Mouse (Mus musculus): Measurements from ENCODE around the gene Atp23. TPM values are rescaled to one million over a fixed set of nuclear protein-coding genes. Genes with fewer than 3 reads are reported as not detected.

Gene Atp23
- polyA plus RNA-seq, 1 experiment from 2014 or later, result 21.9 TPM

- Histone ChIP-seq H3K36me3 (ENCODE audit: control insufficient read depth, insufficient read depth, low read length) (no peaks in the 10 kb centered on the region), H3K9ac (ENCODE audit: low read length) (no peak overlapping the region), H3K27me3 (ENCODE audit: control insufficient read depth, insufficient read depth, low read length) (peaks cover 4% of the 10 kb centered on the region; the same call in 1 of the 2 replicates), H3K27ac (replicated peaks; ENCODE audit: low read depth, low read length) (peak overlapping the region; percentile 91; the same call in 1 of the 2 replicates), H3K4me1 (ENCODE audit: control insufficient read depth, insufficient read depth, low read length) (peaks cover 46% of the 10 kb centered on the region), H3K4me3 (ENCODE audit: low read depth, low read length) (no peak overlapping the region), H3K4me2 (ENCODE audit: low read depth, severe bottlenecking) (no peak overlapping the region), H3K9me3 (ENCODE audit: control insufficient read depth, low read length) (no peaks in the 10 kb centered on the region)
- no peak for DNase-seq (ENCODE audit: low spot score)
- ATAC-seq (ENCODE audit: insufficient number of reproducible peaks, low FRiP score, low TSS enrichment, low read depth), result no peak
Observed at GRCm38 (mm10) chr10:126931760-126932139, 30.6 kb upstream of the Atp23 start.

- ATAC-seq (ENCODE audit: insufficient number of reproducible peaks, low FRiP score, low TSS enrichment, low read depth) (no peak; the same call in 1 of the 2 replicates), DNase-seq (ENCODE audit: low spot score) (no peak)
- no peak overlapping the region for H3K9ac ChIP-seq (ENCODE audit: low read length)
- peaks cover 46% of the 10 kb centered on the region for H3K4me1 ChIP-seq (ENCODE audit: control insufficient read depth, insufficient read depth, low read length)
- H3K27me3 ChIP-seq (ENCODE audit: control insufficient read depth, insufficient read depth, low read length), result peaks cover 4% of the 10 kb centered on the region; the same call in 1 of the 2 replicates
- no peak overlapping the region for H3K4me3 ChIP-seq (ENCODE audit: low read depth, low read length)
- H3K4me2 ChIP-seq (ENCODE audit: low read depth, severe bottlenecking), result no peak overlapping the region
- H3K27ac ChIP-seq (replicated peaks; ENCODE audit: low read depth, low read length), result peak overlapping the region; percentile 91
- 69% methylated on average over 8 of the region's 8 CpGs for WGBS
- H3K9me3 ChIP-seq (ENCODE audit: control insufficient read depth, low read length), result no peaks in the 10 kb centered on the region
- no peaks in the 10 kb centered on the region for H3K36me3 ChIP-seq (ENCODE audit: control insufficient read depth, insufficient read depth, low read length)
Observed at GRCm38 (mm10) chr10:126931123-126931759, 30.1 kb upstream of the Atp23 start.

- Histone ChIP-seq H3K4me3 (ENCODE audit: low read depth, low read length) (peak overlapping the region; percentile 14; the same call in 1 of the 2 replicates), H3K9ac (ENCODE audit: low read length) (peak overlapping the region; percentile 66), H3K9me3 (ENCODE audit: control insufficient read depth, low read length) (no peaks in the 10 kb centered on the region), H3K27ac (replicated peaks; ENCODE audit: low read depth, low read length) (peak overlapping the region; percentile 91), H3K36me3 (ENCODE audit: control insufficient read depth, insufficient read depth, low read length) (no peaks in the 10 kb centered on the region), H3K4me1 (ENCODE audit: control insufficient read depth, insufficient read depth, low read length) (peaks cover 42% of the 10 kb centered on the region), H3K27me3 (ENCODE audit: control insufficient read depth, insufficient read depth, low read length) (peaks cover 4% of the 10 kb centered on the region; the same call in 1 of the 2 replicates), H3K4me2 (ENCODE audit: low read depth, severe bottlenecking) (no peak overlapping the region)
- no peak; the same call in 1 of the 2 replicates for ATAC-seq (ENCODE audit: insufficient number of reproducible peaks, low FRiP score, low TSS enrichment, low read depth)
- 53% methylated on average over 15 of the region's 15 CpGs for WGBS
- peak; percentile 68 for DNase-seq (ENCODE audit: low spot score)
Observed at GRCm38 (mm10) chr10:126930270-126931121, 29.3 kb upstream of the Atp23 start.

GRCm38 (mm10) chr10:126929543-126929942, 28.4 kb upstream of the Atp23 start:
- Histone ChIP-seq H3K4me2 (ENCODE audit: low read depth, severe bottlenecking) (no peak overlapping the region), H3K27me3 (ENCODE audit: control insufficient read depth, insufficient read depth, low read length) (peaks cover 4% of the 10 kb centered on the region; the same call in 1 of the 2 replicates), H3K27ac (replicated peaks; ENCODE audit: low read depth, low read length) (no peak overlapping the region), H3K4me1 (ENCODE audit: control insufficient read depth, insufficient read depth, low read length) (peaks cover 36% of the 10 kb centered on the region), H3K9me3 (ENCODE audit: control insufficient read depth, low read length) (no peaks in the 10 kb centered on the region), H3K36me3 (ENCODE audit: control insufficient read depth, insufficient read depth, low read length) (no peaks in the 10 kb centered on the region), H3K9ac (ENCODE audit: low read length) (no peak overlapping the region), H3K4me3 (ENCODE audit: low read depth, low read length) (no peak overlapping the region)
- no peak for DNase-seq (ENCODE audit: low spot score)
- ATAC-seq (ENCODE audit: insufficient number of reproducible peaks, low FRiP score, low TSS enrichment, low read depth), result no peak
- 59% methylated on average over 3 of the region's 3 CpGs for WGBS

- peak overlapping the region; percentile 74 for H3K9ac ChIP-seq (ENCODE audit: low read length)
- ATAC-seq (ENCODE audit: insufficient number of reproducible peaks, low FRiP score, low TSS enrichment, low read depth) (no peak), DNase-seq (ENCODE audit: low spot score) (no peak)
- H3K27me3 ChIP-seq (ENCODE audit: control insufficient read depth, insufficient read depth, low read length), result peaks cover 4% of the 10 kb centered on the region; the same call in 1 of the 2 replicates
- no peaks in the 10 kb centered on the region for H3K36me3 ChIP-seq (ENCODE audit: control insufficient read depth, insufficient read depth, low read length)
- no peaks in the 10 kb centered on the region for H3K9me3 ChIP-seq (ENCODE audit: control insufficient read depth, low read length)
- peak overlapping the region; percentile 54 for H3K4me3 ChIP-seq (ENCODE audit: low read depth, low read length)
- H3K4me2 ChIP-seq (ENCODE audit: low read depth, severe bottlenecking), result peak overlapping the region; percentile 98
- H3K4me1 ChIP-seq (ENCODE audit: control insufficient read depth, insufficient read depth, low read length), result peaks cover 36% of the 10 kb centered on the region
- 32% methylated on average over 12 of the region's 12 CpGs for WGBS
- H3K27ac ChIP-seq (replicated peaks; ENCODE audit: low read depth, low read length), result no peak overlapping the region
Observed at GRCm38 (mm10) chr10:126928819-126929206, 27.7 kb upstream of the Atp23 start.

GRCm38 (mm10) chr10:126928011-126928818, 27.1 kb upstream of the Atp23 start:
- Histone ChIP-seq H3K9me3 (ENCODE audit: control insufficient read depth, low read length) (no peaks in the 10 kb centered on the region), H3K4me1 (ENCODE audit: control insufficient read depth, insufficient read depth, low read length) (peaks cover 36% of the 10 kb centered on the region), H3K27ac (replicated peaks; ENCODE audit: low read depth, low read length) (peak overlapping the region; percentile 52; the same call in 1 of the 2 replicates), H3K4me2 (ENCODE audit: low read depth, severe bottlenecking) (peak overlapping the region; percentile 98), H3K27me3 (ENCODE audit: control insufficient read depth, insufficient read depth, low read length) (peaks cover 4% of the 10 kb centered on the region; the same call in 1 of the 2 replicates), H3K36me3 (ENCODE audit: control insufficient read depth, insufficient read depth, low read length) (no peaks in the 10 kb centered on the region), H3K4me3 (ENCODE audit: low read depth, low read length) (peak overlapping the region; percentile 54), H3K9ac (ENCODE audit: low read length) (peak overlapping the region; percentile 74)
- DNase-seq (ENCODE audit: low spot score) (peak; percentile 89), ATAC-seq (ENCODE audit: insufficient number of reproducible peaks, low FRiP score, low TSS enrichment, low read depth) (peak; percentile 55; the same call in 1 of the 2 replicates)
- under 1% methylated on average over 39 of the region's 39 CpGs for WGBS

- H3K27me3 ChIP-seq (ENCODE audit: control insufficient read depth, insufficient read depth, low read length), result peaks cover 4% of the 10 kb centered on the region; the same call in 1 of the 2 replicates
- H3K4me2 ChIP-seq (ENCODE audit: low read depth, severe bottlenecking), result peak overlapping the region; percentile 98
- no peak overlapping the region; the same call in 1 of the 2 replicates for H3K27ac ChIP-seq (replicated peaks; ENCODE audit: low read depth, low read length)
- H3K4me3 ChIP-seq (ENCODE audit: low read depth, low read length), result peak overlapping the region; percentile 54
- H3K9me3 ChIP-seq (ENCODE audit: control insufficient read depth, low read length), result no peaks in the 10 kb centered on the region
- DNase-seq (ENCODE audit: low spot score) (no peak), ATAC-seq (ENCODE audit: insufficient number of reproducible peaks, low FRiP score, low TSS enrichment, low read depth) (no peak)
- no peaks in the 10 kb centered on the region for H3K36me3 ChIP-seq (ENCODE audit: control insufficient read depth, insufficient read depth, low read length)
- peak overlapping the region; percentile 74; the same call in 1 of the 2 replicates for H3K9ac ChIP-seq (ENCODE audit: low read length)
- H3K4me1 ChIP-seq (ENCODE audit: control insufficient read depth, insufficient read depth, low read length), result peaks cover 36% of the 10 kb centered on the region
- 16% methylated on average over 11 of the region's 11 CpGs for WGBS
Observed at GRCm38 (mm10) chr10:126927101-126927961, 26.2 kb upstream of the Atp23 start.
